Mouse (Mus musculus) heart, adult 18-20 months (tissue): ENCODE measurements around the gene Myrfl. TPM values are rescaled to one million over a fixed set of nuclear protein-coding genes. Genes with fewer than 3 reads are reported as not detected.

Experiments
- DNase-seq, 2 experiments: peaks; one replicate each; pipeline ENCODE4 v3.0.0; 2021 to 2022; ENCODE audit warnings: mixed read lengths in 1 of 2
- total RNA-seq, 2 experiments: library from RNA; stranded (reverse); gene quantifications; 2 replicates each; pipeline ENCODE4 v1.2.3; 2021

Gene Myrfl
- total RNA-seq, 2 experiments from 2014 or later, result 0.89 to 1.5 TPM

DNA sequence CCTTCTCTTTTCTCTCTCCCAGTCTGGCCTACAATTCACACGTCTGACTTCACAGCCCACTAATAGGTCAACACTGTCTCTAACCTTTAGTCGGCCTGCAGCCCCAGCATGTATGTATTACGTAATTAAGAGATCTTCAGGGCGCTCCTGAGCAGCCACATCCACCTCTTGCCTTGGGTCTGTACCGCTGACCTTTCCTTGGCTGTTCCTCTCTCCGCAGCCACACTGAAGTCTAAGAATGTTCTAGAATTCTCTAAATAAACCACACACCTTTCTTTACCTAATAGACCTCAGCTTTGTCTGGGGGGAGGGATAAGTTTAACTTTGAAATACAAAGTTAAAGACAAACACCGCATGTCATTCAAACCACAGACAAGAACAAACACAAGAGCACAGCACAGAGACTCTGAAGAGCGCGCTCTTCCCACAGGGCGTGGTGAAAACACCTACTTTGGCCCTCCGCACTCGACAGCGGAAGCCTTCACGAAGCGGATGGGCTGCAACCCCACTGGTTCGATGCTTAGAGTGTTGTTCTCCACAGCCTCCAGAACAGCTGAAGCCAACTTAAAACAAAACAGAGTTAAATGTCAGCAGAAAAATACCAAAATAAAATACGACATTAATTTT lies 17.0 kb upstream of the Myrfl start:
- DNase-seq, result no peak

- DNase-seq, result no peak
These were observed 16.1 kb upstream of the Myrfl start for GRCm38 (mm10) chr10:116912850-116913249.

DNA sequence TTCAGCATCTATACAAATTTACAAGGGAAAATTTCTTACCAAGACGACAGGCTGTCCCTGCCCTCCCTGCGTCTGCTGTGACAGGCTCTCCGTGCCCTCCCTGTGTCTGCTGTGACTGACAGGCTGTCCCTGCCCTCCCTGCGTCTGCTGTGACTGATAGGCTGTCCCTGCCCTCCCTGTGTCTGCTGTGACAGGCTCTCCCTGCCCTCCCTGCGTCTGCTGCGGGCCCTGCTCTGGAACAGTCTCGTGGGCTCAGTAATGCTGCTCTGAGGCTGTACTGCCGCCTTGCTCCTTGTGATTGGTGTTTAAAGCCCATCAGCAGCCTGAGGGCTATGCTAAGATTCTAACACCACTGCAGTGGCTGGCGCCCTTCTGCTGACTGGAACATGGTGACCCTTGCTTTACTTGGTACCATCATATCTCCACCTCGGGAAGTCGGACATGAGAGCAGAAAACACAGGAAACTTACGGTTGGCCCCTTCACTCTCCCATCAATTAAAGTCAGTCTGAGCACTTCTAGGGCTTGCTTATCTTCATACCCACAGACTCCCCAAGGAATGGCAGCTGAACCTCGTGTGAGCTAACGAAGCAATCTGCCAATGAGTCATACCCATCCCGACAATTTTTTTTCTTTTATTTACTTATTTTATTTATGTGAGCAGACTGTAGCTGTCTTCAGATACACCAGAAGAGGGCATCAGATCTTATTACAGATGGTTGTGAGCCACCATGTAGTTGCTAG lies 12.4 kb upstream of the Myrfl start:
- DNase-seq, result no peak

- no peak for DNase-seq
These were observed 10.1 kb upstream of the Myrfl start for GRCm38 (mm10) chr10:116906794-116907193.

DNA sequence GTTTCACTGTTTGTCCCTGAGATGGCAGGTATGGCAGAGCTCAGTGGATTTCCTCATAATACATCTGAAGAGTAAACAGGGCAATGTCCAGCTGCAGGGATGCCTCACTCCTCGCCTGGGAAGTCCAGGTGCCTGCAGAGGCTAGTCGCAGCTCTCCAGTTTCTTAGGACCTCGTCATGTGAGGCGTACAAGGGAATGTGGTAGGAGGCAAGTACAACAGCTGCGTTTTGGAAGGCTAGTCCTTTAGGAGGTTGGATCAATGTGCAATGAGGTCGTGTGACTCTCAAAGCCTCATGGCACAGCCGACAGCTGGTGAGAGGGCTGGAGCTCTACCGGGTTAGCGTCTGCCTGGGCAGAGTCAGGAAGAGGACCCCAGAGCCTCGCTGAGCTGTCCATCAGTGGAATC lies 7.8 kb upstream of the Myrfl start:
- DNase-seq, result no peak

DNA sequence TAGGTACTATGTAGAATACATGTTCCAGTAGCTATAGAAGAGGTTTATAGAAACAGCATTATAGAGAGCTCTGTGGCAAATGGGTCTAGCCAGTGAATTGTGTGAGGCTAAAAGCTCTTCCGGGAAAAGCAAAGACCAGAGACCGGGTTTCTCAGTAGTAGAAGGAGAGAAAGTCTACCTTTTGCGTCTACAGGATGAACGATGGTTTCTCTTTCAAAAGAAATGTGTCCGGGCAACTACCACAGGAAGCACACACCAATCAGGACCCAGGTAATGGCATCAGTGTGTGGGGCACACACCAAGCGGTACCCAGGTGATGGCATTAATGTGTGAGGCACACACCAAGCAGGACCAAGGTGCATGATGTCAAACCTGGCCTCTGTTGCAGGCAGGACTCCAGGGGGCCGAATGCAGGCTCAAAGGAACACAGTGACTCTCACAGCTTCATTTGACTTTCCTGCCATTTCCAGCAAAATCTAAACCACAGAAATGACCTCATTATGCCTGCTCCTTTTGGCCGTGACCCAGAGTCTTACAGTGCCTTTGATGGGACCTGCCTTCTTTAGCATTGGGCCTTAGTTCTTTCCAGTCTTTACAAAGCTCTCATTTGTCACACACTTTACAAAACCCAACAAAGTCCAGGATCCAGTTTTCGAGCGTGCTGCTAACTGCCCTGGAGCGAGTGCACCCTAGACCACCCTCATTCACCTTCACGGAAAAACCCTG lies 1.4 kb downstream of the Myrfl start:
- DNase-seq, result no peak

- no peak for DNase-seq
These were observed 2.2 kb downstream of the Myrfl start for GRCm38 (mm10) chr10:116894540-116894939.

DNA sequence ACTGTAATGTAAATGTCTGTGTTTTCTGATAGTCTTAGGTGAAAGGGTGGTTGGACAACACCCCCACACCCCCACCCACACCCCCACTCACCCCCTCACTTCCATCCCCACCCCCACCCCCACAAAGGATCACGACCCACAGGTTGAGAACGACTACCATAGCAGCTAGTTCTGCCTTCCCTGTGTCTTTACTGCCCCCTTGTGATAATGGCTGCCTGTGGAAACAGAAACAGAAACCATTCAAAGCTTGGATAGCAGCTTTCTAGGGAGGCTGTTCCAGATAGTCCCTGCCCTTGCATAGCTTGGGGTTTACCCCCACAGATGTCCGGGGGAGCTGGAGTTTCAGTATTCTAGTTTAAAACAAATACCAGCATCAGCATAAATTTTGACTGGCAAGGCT lies 3.0 kb downstream of the Myrfl start:
- DNase-seq, result peak; percentile 25 to 57

DNA sequence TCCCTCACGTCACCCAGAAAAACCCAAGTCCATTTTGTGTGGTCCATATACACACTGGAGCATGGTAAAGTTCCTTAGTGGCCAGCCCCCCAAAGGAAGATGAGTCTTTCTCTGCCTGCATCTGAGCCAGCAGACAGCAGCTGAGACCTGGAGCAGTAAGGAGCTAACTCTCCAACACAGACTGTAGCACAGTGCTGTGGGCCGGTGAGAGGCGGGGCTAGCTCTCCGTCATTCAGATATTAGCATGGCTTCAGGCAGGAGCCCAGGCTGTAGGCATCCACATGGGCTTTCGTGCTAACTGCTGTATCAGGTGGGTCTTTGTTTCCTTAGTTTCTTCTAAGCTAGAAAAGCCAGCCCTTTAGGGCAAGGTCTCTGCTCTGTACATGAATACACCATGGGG lies 6.1 kb downstream of the Myrfl start:
- no peak for DNase-seq

- no peak for DNase-seq
These were observed 12.2 kb downstream of the Myrfl start for GRCm38 (mm10) chr10:116884552-116884951.

DNA sequence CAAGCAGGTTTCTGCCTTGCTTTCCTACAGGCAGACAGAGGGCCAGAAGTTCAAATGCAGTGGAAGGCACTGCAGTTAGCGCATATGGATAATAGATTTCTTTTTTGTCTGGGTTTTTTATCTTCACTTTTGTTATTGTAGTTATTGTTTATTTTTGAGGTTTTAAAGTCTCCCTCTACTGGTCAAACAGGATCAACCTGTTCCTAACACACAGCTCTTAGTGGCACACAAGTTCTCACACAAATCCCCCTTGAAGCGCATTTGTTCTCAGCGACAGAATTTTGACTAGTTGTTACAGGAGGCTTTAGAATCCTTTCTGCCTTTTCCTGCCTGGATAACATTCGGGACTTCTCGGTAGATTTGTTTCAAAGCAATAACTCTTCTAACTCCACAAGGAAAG lies 13.2 kb downstream of the Myrfl start:
- DNase-seq, result no peak

- no peak for DNase-seq
These were observed 19.3 kb downstream of the Myrfl start for GRCm38 (mm10) chr10:116877436-116877835.

GRCm38 (mm10) chr10:116874490-116874889 lies 22.2 kb downstream of the Myrfl start:
- no peak for DNase-seq

GRCm38 (mm10) chr10:116872016-116872410 lies 24.7 kb downstream of the Myrfl start:
- DNase-seq, result no peak

GRCm38 (mm10) chr10:116871329-116872015 lies 25.2 kb downstream of the Myrfl start:
- no peak for DNase-seq

DNA sequence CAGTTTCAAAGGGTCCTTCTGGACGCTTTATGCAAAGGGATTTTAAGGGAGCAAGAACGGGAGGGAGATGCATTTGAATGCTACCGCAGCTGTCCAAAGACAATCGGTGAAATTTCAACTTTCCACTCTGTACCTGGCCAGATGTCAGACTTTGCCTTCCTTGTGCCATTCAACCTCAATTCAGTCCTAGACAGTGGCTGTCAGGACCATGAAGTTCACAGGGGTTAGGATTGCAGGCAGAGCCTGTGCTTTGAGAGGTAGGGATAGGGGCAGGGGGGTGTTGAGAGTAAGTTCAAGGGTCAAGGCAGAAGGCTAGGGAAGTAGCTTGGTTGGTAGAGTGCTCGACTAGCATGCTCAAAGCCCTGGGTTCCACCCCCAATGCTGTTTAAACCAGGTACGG lies 25.9 kb downstream of the Myrfl start:
- DNase-seq, result no peak

- no peak for DNase-seq
These were observed 43.4 kb downstream of the Myrfl start for GRCm38 (mm10) chr10:116853159-116853845.

GRCm38 (mm10) chr10:116848749-116849473 lies 47.8 kb downstream of the Myrfl start:
- peak; percentile 67 to 93 for DNase-seq

DNA sequence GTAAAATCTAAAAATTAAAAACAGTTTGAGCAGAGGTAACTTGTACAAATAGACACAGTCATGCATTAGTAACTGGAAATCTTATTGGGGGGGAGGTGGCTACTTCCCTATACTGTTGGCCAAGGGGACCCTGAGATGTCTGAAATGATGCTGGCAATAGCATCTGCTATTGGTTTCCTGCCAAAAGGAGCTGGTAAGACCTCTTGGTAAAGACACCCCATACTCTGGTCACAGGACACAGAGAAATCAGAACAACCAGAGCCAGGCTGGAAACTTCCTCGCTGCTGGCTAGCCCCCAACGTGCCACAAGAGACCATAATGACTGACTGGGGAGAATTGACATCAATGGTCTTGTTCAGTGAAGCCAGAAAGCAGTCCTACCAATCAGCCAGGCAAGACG lies 55.2 kb downstream of the Myrfl start:
- DNase-seq, result no peak

DNA sequence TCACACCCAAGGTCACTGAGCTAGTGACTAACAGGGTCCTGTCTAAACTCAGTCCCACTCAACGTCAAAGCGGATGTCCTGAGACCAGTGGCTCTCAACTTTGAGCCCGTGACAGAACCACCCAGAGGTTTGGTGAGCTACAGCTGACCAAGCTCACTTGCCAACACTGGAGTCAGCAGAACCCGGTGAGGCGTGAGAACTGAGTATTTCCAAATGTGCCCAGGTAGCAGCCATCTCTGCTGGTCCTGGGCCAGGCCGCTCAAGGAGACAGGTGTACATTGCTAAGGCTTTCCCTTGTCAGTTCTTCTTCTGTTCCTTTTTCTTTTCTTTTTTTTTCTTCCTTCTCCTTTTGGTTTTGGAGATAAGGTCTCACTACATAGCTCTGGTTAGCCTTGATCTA lies 66.0 kb downstream of the Myrfl start:
- no peak for DNase-seq

GRCm38 (mm10) chr10:116828099-116828498 lies 68.6 kb downstream of the Myrfl start:
- peak; percentile 8 to 18 for DNase-seq
